Mouse (Mus musculus) yolk sac, embryonic 10.5 days (tissue): ENCODE measurements at regions not wholly inside any gene's neighbourhood (a gene's known extent, or its start where the extent isn't known, plus 50 kb on each side); places are given as distances from the start of the nearest gene placed in this dataset.

ENCODE experiments used
- DNase-seq: peaks from one replicate; pipeline ENCODE4 v3.0.0-alpha.2; 2017; ENCODE audit warnings: low spot score

GRCm38 (mm10) chr6:100973366-100974090 is 140.1 kb downstream of the Ppp4r2 start:
- DNase-seq, result no peak

- DNase-seq, result no peak
Measured at GRCm38 (mm10) chr6:100974716-100975115, 141.3 kb downstream of the Ppp4r2 start.

GRCm38 (mm10) chr6:100975835-100976234 is 142.4 kb downstream of the Ppp4r2 start:
- no peak for DNase-seq

- no peak for DNase-seq
Measured at GRCm38 (mm10) chr6:100977201-100977691, 143.8 kb downstream of the Ppp4r2 start.

GRCm38 (mm10) chr6:100978113-100978512 is 144.7 kb downstream of the Ppp4r2 start:
- no peak for DNase-seq

- no peak for DNase-seq
Measured at GRCm38 (mm10) chr6:100978727-100979460, 145.5 kb downstream of the Ppp4r2 start.

GRCm38 (mm10) chr6:100980156-100980555 is 146.7 kb downstream of the Ppp4r2 start:
- DNase-seq, result no peak

GRCm38 (mm10) chr6:100984861-100985260 is 151.4 kb downstream of the Ppp4r2 start:
- DNase-seq, result no peak

- DNase-seq, result no peak
Measured at GRCm38 (mm10) chr6:100985334-100985937, 152.0 kb downstream of the Ppp4r2 start.

GRCm38 (mm10) chr6:100988521-100988920 is 155.1 kb downstream of the Ppp4r2 start:
- no peak for DNase-seq

- DNase-seq, result no peak
Measured at GRCm38 (mm10) chr6:100993421-100993820, 160.0 kb downstream of the Ppp4r2 start.

GRCm38 (mm10) chr6:100995874-100996560 is 162.6 kb downstream of the Ppp4r2 start:
- no peak for DNase-seq

- DNase-seq, result no peak
Measured at GRCm38 (mm10) chr6:100998285-100998684, 164.9 kb downstream of the Ppp4r2 start.

GRCm38 (mm10) chr6:101003901-101004300 is 170.5 kb downstream of the Ppp4r2 start:
- DNase-seq, result no peak

GRCm38 (mm10) chr6:101021650-101022049 is 188.2 kb downstream of the Ppp4r2 start:
- no peak for DNase-seq

GRCm38 (mm10) chr6:101025816-101026215 is 192.4 kb downstream of the Ppp4r2 start:
- DNase-seq, result no peak

- DNase-seq, result no peak
Measured at GRCm38 (mm10) chr6:101027462-101027861, 194.0 kb downstream of the Ppp4r2 start.

GRCm38 (mm10) chr6:101029436-101029835 is 196.0 kb downstream of the Ppp4r2 start:
- no peak for DNase-seq

GRCm38 (mm10) chr6:101030451-101031125 is 197.2 kb downstream of the Ppp4r2 start:
- no peak for DNase-seq

- no peak for DNase-seq
Measured at GRCm38 (mm10) chr6:101046755-101047154, 213.3 kb downstream of the Ppp4r2 start.

GRCm38 (mm10) chr6:101047195-101047594 is 213.8 kb downstream of the Ppp4r2 start:
- no peak for DNase-seq

- DNase-seq, result no peak
Measured at GRCm38 (mm10) chr6:101048431-101048830, 215.0 kb downstream of the Ppp4r2 start.
